Mouse (Mus musculus): ENCODE results near the gene Tmem144. TPM values are rescaled to one million over a fixed set of nuclear protein-coding genes. Genes with fewer than 3 reads are reported as not detected.
A peak's percentile ranks its signal among the peaks of the same experiment; 100 is the strongest.

The Tmem144 gene
- polyA plus RNA-seq, 1 experiment, result 7.3 TPM

GRCm38 (mm10) chr3:79886357-79887091 lies 34.0 kb upstream of the Tmem144 start:
- TF ChIP-seq POLR2A (IDR thresholded peaks at IDR 0.05; ENCODE audit: borderline replicate concordance, low read depth, low read length) (no peak), CTCF (IDR thresholded peaks at IDR 0.05; ENCODE audit: low read depth, low read length) (peak; percentile 85)
- no peaks in the 10 kb centered on the region for H3K4me1 ChIP-seq (ENCODE audit: control insufficient read depth, insufficient read depth, low read length)
- peak overlapping the region; percentile 67 for H3K27ac ChIP-seq (ENCODE audit: insufficient read depth, low read depth, low read length)
- H3K4me3 ChIP-seq (ENCODE audit: insufficient read depth, low read length), result peak overlapping the region; percentile 60

- no peaks in the 10 kb centered on the region for H3K4me1 ChIP-seq (ENCODE audit: control insufficient read depth, insufficient read depth, low read length)
- peak overlapping the region; percentile 67 for H3K27ac ChIP-seq (ENCODE audit: insufficient read depth, low read depth, low read length)
Observed at GRCm38 (mm10) chr3:79885686-79886356, 33.2 kb upstream of the Tmem144 start.

GRCm38 (mm10) chr3:79884761-79885189 lies 32.2 kb upstream of the Tmem144 start:
- peak; percentile 39; the same call in 1 of the 2 replicates for TF ChIP-seq CTCF (IDR thresholded peaks at IDR 0.05; ENCODE audit: low read depth, low read length)
- no peak for TF ChIP-seq POLR2A (IDR thresholded peaks at IDR 0.05; ENCODE audit: borderline replicate concordance, low read depth, low read length)
- no peak overlapping the region for H3K4me3 ChIP-seq (ENCODE audit: insufficient read depth, low read length)
- H3K27ac ChIP-seq (ENCODE audit: insufficient read depth, low read depth, low read length), result peak overlapping the region; percentile 40; the same call in 1 of the 2 replicates
- H3K4me1 ChIP-seq (ENCODE audit: control insufficient read depth, insufficient read depth, low read length), result no peaks in the 10 kb centered on the region

More at GRCm38 (mm10) chr3:79885686-79886356, 33.2 kb upstream of the Tmem144 start:
- no peak for TF ChIP-seq POLR2A (IDR thresholded peaks at IDR 0.05; ENCODE audit: borderline replicate concordance, low read depth, low read length)
- no peak for TF ChIP-seq CTCF (IDR thresholded peaks at IDR 0.05; ENCODE audit: low read depth, low read length)
- H3K4me3 ChIP-seq (ENCODE audit: insufficient read depth, low read length), result peak overlapping the region; percentile 60

GRCm38 (mm10) chr3:79884305-79884704 lies 31.7 kb upstream of the Tmem144 start, which contains the start of gene Fam198b:
Gene Fam198b (plus strand): TSS chr3:79884533.
- H3K27ac ChIP-seq (ENCODE audit: insufficient read depth, low read depth, low read length), result peak within 1 kb of the TSS; percentile 40; the same call in 1 of the 2 replicates
- TF ChIP-seq POLR2A (IDR thresholded peaks at IDR 0.05; ENCODE audit: borderline replicate concordance, low read depth, low read length) (no peak), CTCF (IDR thresholded peaks at IDR 0.05; ENCODE audit: low read depth, low read length) (no peak)
- no peaks in the 10 kb centered on the region for H3K4me1 ChIP-seq (ENCODE audit: control insufficient read depth, insufficient read depth, low read length)
- H3K4me3 ChIP-seq (ENCODE audit: insufficient read depth, low read length), result no peak within 1 kb of the TSS

GRCm38 (mm10) chr3:79883092-79883491 lies 30.5 kb upstream of the Tmem144 start:
- Histone ChIP-seq H3K4me3 (ENCODE audit: insufficient read depth, low read length) (no peak overlapping the region), H3K27ac (ENCODE audit: insufficient read depth, low read depth, low read length) (no peak overlapping the region), H3K4me1 (ENCODE audit: control insufficient read depth, insufficient read depth, low read length) (no peaks in the 10 kb centered on the region)
- TF ChIP-seq POLR2A (IDR thresholded peaks at IDR 0.05; ENCODE audit: borderline replicate concordance, low read depth, low read length) (no peak), CTCF (IDR thresholded peaks at IDR 0.05; ENCODE audit: low read depth, low read length) (peak; percentile 56)

- Histone ChIP-seq H3K4me3 (ENCODE audit: insufficient read depth, low read length) (no peak overlapping the region), H3K4me1 (ENCODE audit: control insufficient read depth, insufficient read depth, low read length) (no peaks in the 10 kb centered on the region), H3K27ac (ENCODE audit: insufficient read depth, low read depth, low read length) (no peak overlapping the region)
- TF ChIP-seq CTCF (IDR thresholded peaks at IDR 0.05; ENCODE audit: low read depth, low read length) (no peak), POLR2A (IDR thresholded peaks at IDR 0.05; ENCODE audit: borderline replicate concordance, low read depth, low read length) (no peak)
Observed at GRCm38 (mm10) chr3:79881645-79882044, 29.1 kb upstream of the Tmem144 start.

GRCm38 (mm10) chr3:79879246-79879645 lies 26.7 kb upstream of the Tmem144 start:
- TF ChIP-seq CTCF (IDR thresholded peaks at IDR 0.05; ENCODE audit: low read depth, low read length), result no peak
- no peak for TF ChIP-seq POLR2A (IDR thresholded peaks at IDR 0.05; ENCODE audit: borderline replicate concordance, low read depth, low read length)
- H3K27ac ChIP-seq (ENCODE audit: insufficient read depth, low read depth, low read length), result no peak overlapping the region
- no peak overlapping the region for H3K4me3 ChIP-seq (ENCODE audit: insufficient read depth, low read length)
- H3K4me1 ChIP-seq (ENCODE audit: control insufficient read depth, insufficient read depth, low read length), result no peaks in the 10 kb centered on the region

GRCm38 (mm10) chr3:79878350-79878749 lies 25.8 kb upstream of the Tmem144 start:
- Histone ChIP-seq H3K4me1 (ENCODE audit: control insufficient read depth, insufficient read depth, low read length) (no peaks in the 10 kb centered on the region), H3K27ac (ENCODE audit: insufficient read depth, low read depth, low read length) (no peak overlapping the region), H3K4me3 (ENCODE audit: insufficient read depth, low read length) (no peak overlapping the region)
- TF ChIP-seq CTCF (IDR thresholded peaks at IDR 0.05; ENCODE audit: low read depth, low read length), result no peak
- TF ChIP-seq POLR2A (IDR thresholded peaks at IDR 0.05; ENCODE audit: borderline replicate concordance, low read depth, low read length), result no peak

GRCm38 (mm10) chr3:79875471-79875870 lies 22.9 kb upstream of the Tmem144 start:
- TF ChIP-seq CTCF (IDR thresholded peaks at IDR 0.05; ENCODE audit: low read depth, low read length), result no peak
- no peak for TF ChIP-seq POLR2A (IDR thresholded peaks at IDR 0.05; ENCODE audit: borderline replicate concordance, low read depth, low read length)
- H3K4me1 ChIP-seq (ENCODE audit: control insufficient read depth, insufficient read depth, low read length), result no peaks in the 10 kb centered on the region
- no peak overlapping the region for H3K27ac ChIP-seq (ENCODE audit: insufficient read depth, low read depth, low read length)
- H3K4me3 ChIP-seq (ENCODE audit: insufficient read depth, low read length), result no peak overlapping the region
